Comparison of ENCODE assay signal across 14 mouse cellular contexts in genomic region chr14:62885146-62885545, GRCm38 (mm10). TPM values are rescaled to one million over a fixed set of nuclear protein-coding genes. Genes with fewer than 3 reads are reported as not detected.
DNase-seq lines count a peak whose midpoint lies in the region; ATAC-seq and TF ChIP-seq lines count a peak whose summit lies in the region.
"Had no signal": no experiment of that assay in that cellular context is flagged by ENCODE, and none has a peak within 500 bp of the region (broad histone marks: within the 10 kb centered on the region; RNA-seq: fewer than 3 reads in every experiment).

No protein-coding gene starts in this region.

- 80% methylated on average over 2 of the region's 2 CpGs for WGBS in stomach, postnatal 0 days

- TF ChIP-seq POLR2A in testis, adult 2 months (IDR thresholded peaks at IDR 0.05; ENCODE audit: control insufficient read depth, low read depth, low read length), result no peak

- no peak overlapping the region for H3K4me3 ChIP-seq in layer of hippocampus, adult 2 months
- no peak overlapping the region for H3K4me3 ChIP-seq in testis, adult 2 months (ENCODE audit: control insufficient read depth, low read depth, low read length)
- no peak overlapping the region for H3K4me3 ChIP-seq in stomach, postnatal 0 days (ENCODE audit: low read depth, low read length)
- H3K4me3 ChIP-seq: megakaryocyte, embryonic 14.5 days; neural tube, embryonic 13.5 days had no signal

- peak; percentile 91 for DNase-seq in heart, adult 11 months
- no peak for DNase-seq in heart, postnatal 25 days (ENCODE audit: low spot score)
- DNase-seq in layer of hippocampus, adult 2 months (ENCODE audit: low spot score in 2 of 2), result no peak
- no peak for DNase-seq in layer of hippocampus, postnatal 36 days
- no peak for DNase-seq in testis, postnatal 14 days (ENCODE audit: low spot score)
- peak; percentile 37 for DNase-seq in stomach, postnatal 0 days (ENCODE audit: low spot score)
- no peak for DNase-seq in right cerebral cortex, postnatal 14 days
- DNase-seq: B cell, adult 2 months; cerebellum, adult 9-11 months; left cerebral cortex, postnatal 4 days had no signal

- H3K27ac ChIP-seq in layer of hippocampus, adult 2 months, result no peak overlapping the region; the same call in 1 of the 2 replicates
- no peak overlapping the region for H3K27ac ChIP-seq in testis, adult 2 months (ENCODE audit: control insufficient read depth, insufficient read depth, low read depth, low read length)
- H3K27ac ChIP-seq in stomach, postnatal 0 days (replicated peaks), result no peak overlapping the region
- H3K27ac ChIP-seq: neural tube, embryonic 13.5 days had no signal

- H3K4me2 ChIP-seq in stomach, postnatal 0 days (replicated peaks; ENCODE audit: low read depth), result no peak overlapping the region
- H3K4me2 ChIP-seq: neural tube, embryonic 13.5 days had no signal

- peak; percentile 28; the same call in 1 of the 2 replicates for TF ChIP-seq CTCF in layer of hippocampus, adult 2 months (conservative IDR thresholded peaks at IDR 0.05)
- TF ChIP-seq CTCF in testis, adult 2 months (IDR thresholded peaks at IDR 0.05; ENCODE audit: control insufficient read depth, insufficient read depth, insufficient replicate concordance, low read depth, low read length), result peak; percentile 28; the same call in 1 of the 2 replicates
- TF ChIP-seq CTCF in stomach, postnatal 0 days (IDR thresholded peaks at IDR 0.05; ENCODE audit: low read depth), result peak; percentile 46

- no peak overlapping the region for H3K9ac ChIP-seq in stomach, postnatal 0 days (ENCODE audit: low read length)
- H3K9ac ChIP-seq: neural tube, embryonic 13.5 days had no signal

- H3K4me1 ChIP-seq in testis, adult 2 months (ENCODE audit: control insufficient read depth, insufficient read depth, low read length), result no peaks in the 10 kb centered on the region; the same call in none of the 2 replicates
- no peaks in the 10 kb centered on the region; the same call in 1 of the 2 replicates for H3K4me1 ChIP-seq in stomach, postnatal 0 days (replicated peaks; ENCODE audit: control insufficient read depth, insufficient read depth)

- no peaks in the 10 kb centered on the region for H3K9me3 ChIP-seq in stomach, postnatal 0 days (ENCODE audit: control insufficient read depth, low read length)
- H3K9me3 ChIP-seq: G1E; megakaryocyte, embryonic 14.5 days; neural tube, embryonic 13.5 days had no signal

- no peaks in the 10 kb centered on the region for H3K27me3 ChIP-seq in testis, adult 2 months (ENCODE audit: control insufficient read depth, insufficient read depth, low read length)
- H3K27me3 ChIP-seq in stomach, postnatal 0 days (ENCODE audit: control insufficient read depth, insufficient read depth, low read length), result no peaks in the 10 kb centered on the region
- H3K27me3 ChIP-seq: megakaryocyte, embryonic 14.5 days; neural tube, embryonic 13.5 days had no signal

- no peaks in the 10 kb centered on the region for H3K36me3 ChIP-seq in testis, adult 2 months (ENCODE audit: control insufficient read depth, insufficient read depth, low read length)
- H3K36me3 ChIP-seq in stomach, postnatal 0 days (ENCODE audit: control insufficient read depth, insufficient read depth, low read length), result no peaks in the 10 kb centered on the region
- H3K36me3 ChIP-seq: neural tube, embryonic 13.5 days had no signal

- intact Hi-C loops in heart, postnatal 25 days (cut with DNase I), result loop anchor here (2.0 kb wide), 1 partner anchor 46 kb away; no protein-coding TSS in a partner anchor

- no peak for TF ChIP-seq EP300 in stomach, postnatal 0 days (optimal IDR thresholded peaks at IDR 0.05)

- ATAC-seq in stomach, postnatal 0 days (ENCODE audit: low FRiP score, low TSS enrichment), result peak; percentile 83

RNA-seq across cellular contexts. Expression of gene Wdfy2, which starts 47.7 kb away (rescaled TPM):
- total RNA-seq in heart, postnatal 25 days (2021), result 1 to 10 TPM; 6.8 to 7.7 TPM
- total RNA-seq in layer of hippocampus, adult 2 months (2021), result 10 to 100 TPM; 15.2 to 16.5 TPM
- total RNA-seq in layer of hippocampus, postnatal 36 days (2021), result 10 to 100 TPM; 16.3 to 16.6 TPM
- polyA plus RNA-seq in testis, adult 2 months (2012; rRNA removed), result 4.1 and 4.2 TPM in 2 replicates
- 2.4 and 2.5 TPM in 2 replicates for polyA plus RNA-seq in stomach, postnatal 0 days (2015; fragmentation: Nextera tagmentation; extraction: Ambion mirVana)

Comparison
In these comparisons a context has a peak if more than half of its experiments do, and no peak if none do; other contexts are left out.
1. DNase-seq: peak in heart, adult 11 months (single experiment) and stomach, postnatal 0 days (single experiment); none in heart, postnatal 25 days (single experiment), layer of hippocampus, adult 2 months (0 of 2), layer of hippocampus, postnatal 36 days (0 of 2), testis, postnatal 14 days (single experiment) and right cerebral cortex, postnatal 14 days (single experiment).
2. Peak in every context shown above with its lines, with median percentiles within 50 percentile points of each other: CTCF ChIP-seq.